Mouse (Mus musculus) neutrophil, adult 5-6 weeks (primary cell): ENCODE measurements around the gene Prrt1. TPM values are rescaled to one million over a fixed set of nuclear protein-coding genes. Genes with fewer than 3 reads are reported as not detected.

ENCODE experiments used
- ATAC-seq: fragments of 151-379, 151-347 bp; 2 replicates; pipeline ENCODE4 v1.8.0; 2017; ENCODE audit warnings: mild to moderate bottlenecking, moderate TSS enrichment; ENCODE audit not compliant: insufficient number of reproducible peaks, poor library complexity, low FRiP score, severe bottlenecking; ENCODE audit errors: extremely low read depth
- total RNA-seq: library from RNA; stranded (forward); fragments of 200-1000 nt; gene quantifications from 2 replicates; pipeline ENCODE4 v1.2.3, GENCODE M21; 2017

The Prrt1 gene
- total RNA-seq, 1 experiment from 2014 or later, result not detected

DNA sequence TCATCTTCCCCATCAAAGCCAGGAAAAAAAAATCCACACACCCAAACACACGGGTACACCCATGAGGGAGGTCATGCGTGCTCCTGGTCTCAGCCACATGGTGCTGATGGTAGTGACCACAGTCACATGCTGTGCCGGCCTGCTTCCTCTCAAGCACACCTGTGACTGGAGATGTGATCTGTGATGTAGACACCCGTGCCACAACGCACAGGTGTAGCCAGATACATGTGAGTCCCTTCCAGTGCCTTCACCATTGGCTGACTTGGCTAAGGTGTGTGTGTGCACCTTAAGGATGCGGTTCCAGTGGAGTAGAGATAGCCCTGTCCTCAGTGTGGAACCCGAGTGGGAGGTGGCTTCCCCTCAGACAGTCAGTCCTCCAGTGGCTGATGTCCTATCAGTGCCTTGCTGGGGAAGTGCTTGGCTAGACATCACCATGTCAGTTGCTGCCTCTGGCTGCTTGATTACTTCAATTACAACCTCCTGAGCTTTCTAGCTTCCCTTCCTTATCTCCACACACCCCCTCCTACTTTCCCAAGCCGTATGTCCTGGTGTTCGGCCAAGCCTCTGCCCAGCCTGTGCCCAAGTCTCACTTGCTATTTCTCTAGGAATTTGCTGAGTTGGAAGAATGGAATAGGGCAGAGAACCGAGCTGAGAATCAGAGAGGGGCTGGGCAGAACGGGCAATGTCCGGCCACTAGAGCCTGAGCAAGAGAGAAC, 30.0 kb downstream of the Prrt1 start:
- no peak for ATAC-seq

DNA sequence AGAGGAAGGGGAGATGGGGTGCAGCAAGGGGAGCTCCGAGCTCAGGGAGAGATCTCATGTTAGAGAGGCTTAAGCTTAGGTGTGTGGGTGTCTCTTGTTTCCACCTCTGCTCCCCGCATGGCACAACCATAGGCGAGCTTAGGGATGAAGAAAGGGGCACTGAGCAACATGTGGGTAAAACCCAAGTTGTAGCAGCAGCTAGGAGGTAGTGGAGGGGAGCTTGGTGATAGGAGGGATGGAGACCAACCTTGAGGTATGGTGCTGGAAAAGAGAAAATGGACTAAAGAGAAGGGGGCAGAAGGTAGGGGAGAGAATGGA, 30.5 kb downstream of the Prrt1 start:
- ATAC-seq, result no peak

DNA sequence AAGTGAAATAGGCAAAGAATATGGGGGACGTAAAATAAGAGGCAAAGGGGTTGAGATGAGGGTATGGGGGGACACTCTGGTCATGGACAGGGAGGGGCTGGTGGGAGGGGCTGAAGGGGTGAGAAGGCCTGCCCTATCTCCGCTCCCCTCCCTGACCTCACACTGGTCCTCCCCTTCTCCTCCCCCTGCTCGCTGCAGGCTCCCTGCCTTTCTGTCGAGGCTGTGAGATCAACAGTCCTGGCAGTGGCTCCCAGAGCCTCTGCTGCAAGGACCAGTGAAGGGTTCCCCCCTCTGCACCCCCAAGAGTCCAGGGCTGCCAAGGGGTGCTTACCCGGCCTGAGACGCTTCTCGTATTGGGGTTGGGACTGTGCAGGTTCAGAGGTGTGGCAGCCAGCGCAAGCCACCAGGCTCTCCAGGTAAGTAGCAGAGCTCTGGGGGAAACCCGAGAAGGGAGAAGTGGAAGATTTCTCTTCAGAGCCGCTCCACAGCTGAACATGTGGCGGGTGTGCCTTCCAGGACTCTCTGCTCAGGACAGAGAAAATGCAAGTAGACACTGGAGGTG, 31.0 kb downstream of the Prrt1 start:
- ATAC-seq, result no peak

DNA sequence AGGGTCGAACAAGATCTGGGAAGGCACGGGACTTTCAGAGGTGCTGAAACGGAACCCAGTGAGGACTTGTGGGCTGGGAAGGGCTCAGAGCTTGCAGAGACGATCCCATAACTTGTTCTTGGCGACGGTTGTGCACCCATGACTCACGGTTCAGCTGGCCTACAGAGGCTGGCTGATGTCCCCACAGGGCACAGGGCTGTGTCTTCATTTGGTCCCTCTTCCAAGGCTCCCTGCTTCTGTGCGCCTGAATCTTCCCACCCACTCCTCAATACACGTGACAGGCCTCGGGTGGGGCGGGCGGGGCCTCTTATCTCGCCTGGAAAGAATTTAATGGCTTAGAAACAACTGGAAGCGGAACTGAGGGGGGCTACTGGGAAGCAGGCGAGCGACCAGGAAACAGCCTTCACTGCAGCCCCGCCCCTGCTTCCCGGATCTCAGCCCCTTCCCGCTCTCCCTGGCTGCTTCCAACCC, 31.8 kb downstream of the Prrt1 start:
- ATAC-seq, result no peak

DNA sequence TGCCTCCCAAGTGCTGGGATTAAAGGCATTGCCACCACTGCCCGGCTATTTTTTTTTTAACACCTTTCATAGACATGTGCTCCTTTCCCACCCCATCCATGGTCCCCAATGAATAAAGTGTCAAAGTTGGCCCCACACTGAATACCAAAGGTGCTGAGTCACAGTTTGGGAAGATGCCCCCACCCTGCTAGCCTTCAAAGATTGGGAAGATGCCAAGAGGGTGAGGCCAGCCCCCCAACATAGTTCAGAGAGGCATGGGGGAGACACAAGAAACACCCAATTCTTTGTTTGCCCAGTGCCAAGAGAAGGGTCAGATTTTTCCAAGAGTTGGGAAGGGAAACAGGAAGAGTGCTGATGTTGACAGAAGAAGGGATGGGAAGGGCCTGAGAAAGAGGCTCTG, 33.1 kb downstream of the Prrt1 start:
- ATAC-seq, result no peak

- ATAC-seq, result no peak
Measured at GRCm38 (mm10) chr17:34662978-34663377, 33.6 kb downstream of the Prrt1 start.

DNA sequence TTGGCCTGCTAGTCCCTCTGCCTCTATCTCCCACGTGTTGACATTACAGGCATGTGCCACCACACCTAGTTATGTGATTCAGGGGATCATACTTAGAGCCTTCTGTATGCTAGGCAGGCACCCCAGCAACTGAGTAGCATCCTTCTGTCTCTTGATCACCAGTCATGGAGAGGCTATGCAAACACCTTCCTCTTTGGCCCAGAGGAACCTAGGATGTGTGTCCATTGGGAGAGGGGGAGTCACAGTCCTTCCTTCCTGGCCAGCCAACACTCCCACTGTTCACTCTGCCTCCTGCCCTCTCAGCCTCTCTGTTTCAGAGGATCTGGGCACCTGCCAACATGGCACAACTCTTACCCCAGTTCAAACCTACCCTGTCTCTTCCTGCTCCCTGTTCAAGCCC, 34.2 kb downstream of the Prrt1 start:
- no peak for ATAC-seq

- ATAC-seq, result no peak
Measured at GRCm38 (mm10) chr17:34664472-34664871, 35.1 kb downstream of the Prrt1 start.

- no peak for ATAC-seq
Measured at GRCm38 (mm10) chr17:34670235-34670634, 40.9 kb downstream of the Prrt1 start, which contains the start of gene Tnxb. Gene Tnxb (plus strand): TSS chr17:34670535.

- ATAC-seq, result no peak
Measured at GRCm38 (mm10) chr17:34671151-34672066, 42.1 kb downstream of the Prrt1 start.

DNA sequence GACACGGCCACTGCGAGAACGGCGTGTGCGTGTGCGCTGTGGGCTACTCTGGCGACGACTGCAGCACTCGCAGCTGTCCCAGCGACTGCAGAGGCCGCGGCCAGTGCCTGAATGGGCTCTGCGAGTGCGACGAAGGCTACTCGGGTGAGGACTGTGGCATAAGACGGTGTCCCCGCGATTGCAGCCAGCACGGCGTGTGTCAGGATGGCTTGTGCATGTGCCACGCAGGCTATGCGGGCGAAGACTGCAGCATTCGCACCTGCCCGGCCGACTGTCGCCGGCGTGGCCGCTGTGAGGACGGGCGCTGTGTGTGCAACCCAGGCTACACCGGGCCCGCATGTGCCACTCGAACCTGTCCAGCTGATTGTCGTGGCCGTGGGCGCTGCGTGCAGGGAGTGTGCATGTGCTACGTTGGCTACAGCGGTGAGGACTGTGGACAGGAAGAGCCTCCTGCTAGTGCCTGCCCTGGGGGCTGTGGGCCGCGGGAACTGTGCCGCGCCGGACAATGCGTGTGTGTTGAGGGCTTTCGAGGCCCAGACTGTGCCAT, 43.0 kb downstream of the Prrt1 start:
- ATAC-seq, result no peak

GRCm38 (mm10) chr17:34673139-34673538, 43.8 kb downstream of the Prrt1 start:
- ATAC-seq, result no peak

DNA sequence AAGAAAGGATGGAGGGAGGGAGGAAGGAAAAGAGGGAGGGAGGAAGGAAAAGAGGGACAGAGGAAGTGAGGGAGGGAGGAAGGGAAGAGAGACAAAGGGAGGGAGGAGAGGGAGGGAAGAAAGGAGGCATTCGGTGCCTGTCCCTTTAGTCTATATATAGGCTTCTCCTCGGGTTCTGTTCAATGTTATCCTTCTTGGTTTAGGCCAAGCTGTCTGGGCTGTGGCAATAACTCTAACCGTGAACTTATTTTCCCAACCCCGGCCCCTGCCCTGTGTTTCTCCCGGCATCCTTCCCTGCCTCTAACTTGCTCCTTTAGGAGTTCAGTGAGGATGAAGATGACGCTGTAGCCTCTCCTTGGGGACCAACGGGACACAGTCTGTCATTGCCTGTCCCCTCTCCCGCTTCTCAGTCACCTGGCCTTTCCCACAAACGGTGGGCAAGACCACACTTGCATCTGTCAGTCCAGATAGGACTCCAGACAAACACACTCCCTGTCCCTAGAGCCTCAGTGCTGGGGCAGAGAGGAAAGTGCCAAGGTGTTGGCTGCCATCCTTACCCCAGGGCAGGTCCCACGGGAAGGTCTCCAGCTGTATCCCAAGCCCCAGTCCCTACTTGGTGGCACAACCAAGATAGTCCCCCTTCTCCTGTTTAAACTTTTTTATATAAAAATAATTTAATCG, 45.3 kb downstream of the Prrt1 start:
- ATAC-seq, result no peak

- ATAC-seq, result no peak
Measured at GRCm38 (mm10) chr17:34675205-34676092, 46.1 kb downstream of the Prrt1 start.

- no peak for ATAC-seq
Measured at GRCm38 (mm10) chr17:34676093-34676460, 46.7 kb downstream of the Prrt1 start.

GRCm38 (mm10) chr17:34676671-34677070, 47.3 kb downstream of the Prrt1 start:
- no peak for ATAC-seq

DNA sequence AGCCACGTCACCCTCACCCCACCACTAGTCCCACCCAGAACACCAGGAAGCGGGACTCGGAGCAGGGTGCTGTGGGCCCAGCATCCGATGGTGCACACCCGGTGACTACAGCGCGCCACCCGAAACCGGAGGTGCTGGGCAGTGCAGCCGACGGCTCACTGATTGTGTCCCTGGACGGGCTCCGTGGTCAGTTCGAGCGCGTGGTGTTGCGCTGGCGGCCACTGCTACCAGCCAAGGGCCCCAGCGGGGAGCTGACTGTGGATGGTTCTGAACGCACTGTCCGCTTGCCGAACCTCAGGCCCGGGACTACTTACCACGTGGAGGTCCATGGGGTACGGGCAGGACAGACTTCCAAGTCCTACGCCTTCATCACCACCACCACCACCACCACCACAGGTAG, 50.9 kb downstream of the Prrt1 start:
- no peak for ATAC-seq

DNA sequence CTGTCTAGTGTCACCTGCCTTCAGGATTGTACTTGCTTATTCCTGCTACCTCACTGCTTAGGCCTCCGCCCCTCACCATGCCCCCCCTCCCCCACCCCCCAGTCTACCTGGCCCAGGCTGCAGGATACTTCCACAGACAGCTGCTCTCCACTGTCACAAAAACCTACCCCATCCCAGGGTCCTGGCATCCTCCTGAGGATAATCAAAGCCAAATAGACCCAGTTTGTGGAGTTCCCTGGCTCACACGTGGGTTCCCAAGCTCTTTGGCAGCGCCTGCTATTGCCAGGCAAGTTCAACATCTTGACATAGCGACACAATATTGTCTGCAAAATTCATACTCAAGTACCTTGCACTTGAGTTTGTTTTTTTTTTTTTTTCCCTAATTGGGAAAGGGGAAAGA, 51.3 kb downstream of the Prrt1 start:
- no peak for ATAC-seq
